Mouse (Mus musculus): ENCODE data around the gene Gjc1. TPM values are rescaled to one million over a fixed set of nuclear protein-coding genes. Genes with fewer than 3 reads are reported as not detected.

The Gjc1 gene
- polyA plus RNA-seq, 1 experiment from 2014 or later: 103 TPM

DNA sequence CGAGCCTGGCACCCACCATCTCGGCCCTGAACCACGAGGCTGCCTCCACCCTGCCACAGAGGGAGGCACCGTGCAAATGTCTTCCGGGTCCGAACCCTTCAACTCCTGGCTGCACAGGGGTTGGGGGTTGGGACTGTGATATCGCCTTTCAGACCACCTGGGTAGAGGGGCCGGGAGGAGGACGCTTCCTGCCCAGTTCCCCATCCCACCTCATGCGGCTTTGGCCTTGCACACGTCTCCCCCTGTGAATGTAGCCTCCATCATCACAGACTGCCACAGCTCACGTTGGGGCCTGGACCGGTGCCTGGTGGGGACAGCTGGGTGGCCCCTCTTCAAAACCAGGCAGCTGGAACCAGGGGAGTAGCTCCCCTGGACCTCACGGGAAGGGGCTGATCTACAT lies 41.3 kb downstream of the Gjc1 start:
- Histone ChIP-seq H3K27me3 (peaks cover 10% of the 10 kb centered on the region; the same call in 1 of the 2 replicates), H3K4me3 (replicated peaks) (0 out of 2 replicates have a peak overlapping the region, but pooled peaks have one; percentile 0), H3K4me1 (peaks cover 40% of the 10 kb centered on the region), H3K36me3 (replicated peaks) (peaks cover 9% of the 10 kb centered on the region), H3K4me2 (peak overlapping the region; percentile 35), H3K27ac (no peak overlapping the region), H3K9ac (peak overlapping the region; percentile 36), H3K9me3 (no peaks in the 10 kb centered on the region)
- WGBS: 32% methylated on average over 14 of the region's 14 CpGs
- no peak for ATAC-seq (ENCODE audit: low FRiP score)

DNA sequence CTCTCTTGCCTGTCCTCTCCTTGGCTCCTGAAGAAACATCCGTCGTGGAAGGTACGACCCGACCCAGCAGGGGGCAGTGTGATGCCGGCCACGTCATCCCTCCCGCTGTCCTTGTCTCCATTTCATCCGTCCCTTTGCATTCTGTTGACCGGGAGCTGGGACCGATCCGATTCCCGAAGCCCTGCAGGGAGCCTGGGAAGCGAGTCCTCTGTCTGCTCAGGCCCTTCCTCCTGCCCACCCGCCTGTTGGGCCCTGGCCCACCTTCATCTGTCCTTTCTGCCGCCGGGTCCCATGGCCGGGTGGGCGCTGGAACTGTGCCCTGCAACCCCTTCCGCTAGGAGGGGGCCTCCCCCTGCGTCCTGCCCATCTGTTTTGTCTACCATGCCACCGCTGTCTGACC lies 41.9 kb downstream of the Gjc1 start:
- Histone ChIP-seq H3K4me3 (replicated peaks) (0 out of 2 replicates have a peak overlapping the region, but pooled peaks have one; percentile 0), H3K36me3 (replicated peaks) (peaks cover 9% of the 10 kb centered on the region), H3K4me1 (peaks cover 46% of the 10 kb centered on the region), H3K9ac (peak overlapping the region; percentile 36), H3K9me3 (no peaks in the 10 kb centered on the region), H3K27me3 (peaks cover 10% of the 10 kb centered on the region; the same call in 1 of the 2 replicates), H3K27ac (no peak overlapping the region), H3K4me2 (peak overlapping the region; percentile 35)
- no peak for ATAC-seq (ENCODE audit: low FRiP score)
- WGBS: 34% methylated on average over 21 of the region's 21 CpGs

DNA sequence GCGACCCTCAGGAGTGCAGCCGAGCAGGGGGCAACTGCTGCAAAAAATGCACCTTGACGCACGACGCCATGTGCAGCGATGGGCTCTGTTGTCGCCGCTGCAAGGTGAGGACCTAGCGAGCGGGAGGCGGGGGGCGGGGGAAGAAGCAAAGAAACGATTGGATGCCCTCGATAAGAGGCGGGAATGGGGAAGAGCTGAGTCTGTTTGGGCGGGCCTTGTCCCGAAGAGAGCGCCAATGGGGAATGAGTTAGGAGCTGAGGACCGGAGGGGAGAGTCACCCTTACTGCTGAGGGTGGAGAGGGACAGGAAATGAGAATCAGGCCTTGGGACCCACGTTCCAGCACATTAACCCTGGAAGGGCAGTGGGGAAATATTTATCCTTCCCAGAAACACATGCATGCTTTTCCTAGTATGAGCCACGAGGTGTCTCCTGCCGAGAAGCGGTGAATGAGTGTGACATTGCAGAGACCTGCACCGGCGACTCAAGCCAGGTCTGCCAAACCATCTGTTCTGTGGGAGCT lies 44.8 kb downstream of the Gjc1 start:
- Histone ChIP-seq H3K4me3 (replicated peaks) (peak overlapping the region; percentile 57), H3K9me3 (no peaks in the 10 kb centered on the region), H3K9ac (peak overlapping the region; percentile 75), H3K4me1 (peaks cover 65% of the 10 kb centered on the region), H3K4me2 (peak overlapping the region; percentile 95), H3K27ac (peak overlapping the region; percentile 86), H3K27me3 (peaks cover 18% of the 10 kb centered on the region; the same call in 1 of the 2 replicates), H3K36me3 (replicated peaks) (peaks cover 9% of the 10 kb centered on the region)
- WGBS: 5% methylated on average over 25 of the region's 25 CpGs
- ATAC-seq (ENCODE audit: low FRiP score): peak; percentile 81

DNA sequence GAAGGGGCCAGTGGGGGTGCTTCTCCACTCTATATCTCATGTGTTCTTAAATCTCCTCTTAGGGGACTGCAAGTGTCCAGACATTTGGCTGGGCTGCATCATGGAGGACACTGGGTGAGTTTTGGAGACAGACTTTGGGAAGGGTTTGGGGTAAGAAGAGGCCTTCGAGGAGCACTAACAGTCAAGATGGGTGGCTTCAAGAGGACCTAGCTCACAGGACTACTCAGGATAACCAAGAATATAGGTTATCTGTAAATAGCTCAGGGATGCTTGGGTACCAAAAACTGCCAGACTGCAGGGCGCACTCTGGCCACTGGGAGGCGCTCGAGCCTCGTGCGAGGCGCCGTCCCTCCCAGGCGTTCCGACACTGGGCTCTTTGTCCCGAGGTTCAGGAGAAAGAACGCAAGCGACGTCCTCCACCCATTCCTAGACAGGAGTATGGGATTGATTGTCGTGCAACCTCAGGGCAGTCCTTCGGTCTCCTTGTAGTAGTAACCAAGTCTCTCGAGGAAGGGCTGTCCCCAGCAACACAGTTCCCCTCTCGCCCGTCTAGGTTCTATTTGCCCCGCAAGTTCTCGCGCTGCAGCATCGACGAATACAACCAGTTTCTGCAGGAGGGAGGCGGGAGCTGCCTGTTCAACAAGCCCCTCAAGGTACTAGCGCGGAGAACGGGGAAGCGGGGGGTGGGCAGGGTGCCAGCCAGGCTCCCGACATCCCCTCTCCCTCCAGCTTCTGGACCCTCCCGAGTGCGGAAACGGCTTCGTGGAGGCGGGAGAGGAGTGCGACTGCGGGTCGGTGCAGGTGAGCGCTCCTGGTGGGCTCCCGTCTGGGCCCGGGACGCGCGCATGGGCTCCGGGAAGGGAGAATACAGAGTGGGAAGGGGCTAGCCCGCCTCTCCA lies 45.5 kb downstream of the Gjc1 start:
- Histone ChIP-seq H3K4me3 (replicated peaks) (peak overlapping the region; percentile 57), H3K9ac (peak overlapping the region; percentile 75), H3K27ac (peak overlapping the region; percentile 86), H3K9me3 (no peaks in the 10 kb centered on the region), H3K4me2 (peak overlapping the region; percentile 95), H3K4me1 (peaks cover 65% of the 10 kb centered on the region), H3K36me3 (replicated peaks) (peaks cover 9% of the 10 kb centered on the region), H3K27me3 (0 out of 2 replicates have a peak, but pooled peaks cover 16% of the 10 kb centered on the region)
- ATAC-seq (ENCODE audit: low FRiP score): peak; percentile 47
- WGBS: under 1% methylated on average over 46 of the region's 46 CpGs

DNA sequence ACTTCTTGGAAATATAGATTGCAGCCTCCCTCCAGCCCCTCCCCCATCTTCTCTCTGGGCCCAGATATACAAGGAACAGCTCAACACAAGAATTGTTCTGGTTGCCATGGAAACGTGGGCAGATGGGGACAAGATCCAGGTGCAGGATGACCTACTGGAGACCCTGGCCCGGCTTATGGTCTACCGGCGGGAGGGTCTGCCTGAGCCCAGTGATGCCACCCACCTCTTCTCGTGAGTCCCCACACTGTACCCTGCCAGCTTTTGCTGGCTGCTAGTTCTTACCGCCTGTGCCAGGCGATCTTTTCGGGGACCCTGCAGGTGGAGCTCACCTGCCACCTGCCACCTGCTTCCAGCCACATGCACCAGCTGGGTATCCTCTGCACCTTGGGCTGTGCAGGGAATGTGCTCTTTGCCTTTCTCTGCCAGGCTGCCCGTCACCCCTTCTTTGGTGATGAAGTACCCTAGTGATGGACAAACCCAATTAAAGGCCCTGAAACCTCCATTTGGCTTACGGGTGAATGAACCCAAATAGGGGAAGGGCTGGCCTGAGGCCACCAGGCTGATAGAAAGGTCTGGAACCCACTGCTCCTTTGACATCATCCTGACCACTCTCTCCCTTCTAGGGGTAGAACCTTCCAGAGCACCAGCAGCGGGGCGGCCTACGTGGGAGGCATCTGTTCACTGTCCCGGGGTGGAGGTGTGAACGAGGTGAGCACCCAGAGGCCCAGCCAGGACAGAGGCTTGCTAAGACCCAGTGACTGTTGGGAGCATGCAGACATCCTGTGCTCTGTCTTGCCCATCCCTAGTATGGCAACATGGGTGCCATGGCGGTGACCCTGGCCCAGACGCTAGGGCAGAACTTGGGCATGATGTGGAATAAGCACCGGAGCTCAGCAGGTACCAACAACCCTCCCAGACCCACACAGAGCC lies 46.5 kb downstream of the Gjc1 start:
- peak overlapping the region; percentile 86 for H3K27ac ChIP-seq
- no peaks in the 10 kb centered on the region for H3K9me3 ChIP-seq
- H3K36me3 ChIP-seq (replicated peaks): peaks cover 9% of the 10 kb centered on the region
- H3K27me3 ChIP-seq: 0 out of 2 replicates have a peak, but pooled peaks cover 16% of the 10 kb centered on the region
- ATAC-seq (ENCODE audit: low FRiP score): no peak
- H3K4me3 ChIP-seq (replicated peaks): no peak overlapping the region
- H3K4me2 ChIP-seq: peak overlapping the region; percentile 17; the same call in 1 of the 2 replicates
- WGBS: 62% methylated on average over 18 of the region's 18 CpGs
- H3K9ac ChIP-seq: no peak overlapping the region
- peaks cover 58% of the 10 kb centered on the region for H3K4me1 ChIP-seq

DNA sequence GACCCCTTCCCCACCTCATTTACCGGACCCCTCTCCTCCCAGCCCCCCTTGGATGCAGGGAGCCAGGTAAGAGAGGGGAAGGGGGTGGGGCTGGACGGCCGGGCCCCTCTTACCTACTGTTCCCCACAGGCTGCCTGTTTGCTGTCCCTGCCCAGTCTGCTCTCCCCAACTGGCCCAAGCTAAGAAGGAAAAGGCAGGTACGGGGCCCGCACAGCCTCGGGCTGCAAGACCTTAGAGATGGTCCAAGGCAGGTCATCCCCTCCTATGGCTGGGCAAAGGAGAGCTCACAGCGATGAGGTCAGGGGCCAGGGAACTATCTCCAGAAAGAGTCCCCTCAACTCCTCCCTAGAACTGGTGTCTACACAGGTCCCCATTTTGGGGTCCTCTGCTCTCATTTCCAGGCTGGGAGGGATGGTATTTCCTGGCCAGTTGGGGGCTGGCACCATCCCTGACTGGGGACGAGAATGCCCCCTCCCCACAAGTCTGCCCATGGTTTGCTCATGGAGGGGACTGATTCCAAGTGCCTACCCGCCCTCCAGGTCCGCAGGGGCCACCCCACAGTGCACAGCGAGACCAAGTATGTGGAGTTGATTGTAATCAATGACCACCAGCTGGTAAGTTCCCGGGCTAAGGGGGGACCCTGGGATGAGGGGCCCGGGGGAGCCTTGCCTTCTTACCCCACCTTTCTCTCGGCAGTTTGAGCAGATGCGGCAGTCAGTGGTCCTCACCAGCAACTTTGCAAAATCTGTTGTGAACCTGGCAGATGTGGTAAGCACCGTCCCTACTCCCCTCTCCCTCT lies 47.4 kb downstream of the Gjc1 start:
- 0 out of 2 replicates have a peak overlapping the region, but pooled peaks have one; percentile 31 for H3K27ac ChIP-seq
- H3K27me3 ChIP-seq: 0 out of 2 replicates have a peak, but pooled peaks cover 16% of the 10 kb centered on the region
- peaks cover 55% of the 10 kb centered on the region for H3K4me1 ChIP-seq
- 0 out of 2 replicates have a peak overlapping the region, but pooled peaks have one; percentile 21 for H3K9ac ChIP-seq
- 19% methylated on average over 16 of the region's 16 CpGs for WGBS
- ATAC-seq (ENCODE audit: low FRiP score): no peak
- peak overlapping the region; percentile 17; the same call in 1 of the 2 replicates for H3K4me2 ChIP-seq
- H3K36me3 ChIP-seq (replicated peaks): peaks cover 9% of the 10 kb centered on the region
- H3K9me3 ChIP-seq: no peaks in the 10 kb centered on the region
- no peak overlapping the region for H3K4me3 ChIP-seq (replicated peaks)

DNA sequence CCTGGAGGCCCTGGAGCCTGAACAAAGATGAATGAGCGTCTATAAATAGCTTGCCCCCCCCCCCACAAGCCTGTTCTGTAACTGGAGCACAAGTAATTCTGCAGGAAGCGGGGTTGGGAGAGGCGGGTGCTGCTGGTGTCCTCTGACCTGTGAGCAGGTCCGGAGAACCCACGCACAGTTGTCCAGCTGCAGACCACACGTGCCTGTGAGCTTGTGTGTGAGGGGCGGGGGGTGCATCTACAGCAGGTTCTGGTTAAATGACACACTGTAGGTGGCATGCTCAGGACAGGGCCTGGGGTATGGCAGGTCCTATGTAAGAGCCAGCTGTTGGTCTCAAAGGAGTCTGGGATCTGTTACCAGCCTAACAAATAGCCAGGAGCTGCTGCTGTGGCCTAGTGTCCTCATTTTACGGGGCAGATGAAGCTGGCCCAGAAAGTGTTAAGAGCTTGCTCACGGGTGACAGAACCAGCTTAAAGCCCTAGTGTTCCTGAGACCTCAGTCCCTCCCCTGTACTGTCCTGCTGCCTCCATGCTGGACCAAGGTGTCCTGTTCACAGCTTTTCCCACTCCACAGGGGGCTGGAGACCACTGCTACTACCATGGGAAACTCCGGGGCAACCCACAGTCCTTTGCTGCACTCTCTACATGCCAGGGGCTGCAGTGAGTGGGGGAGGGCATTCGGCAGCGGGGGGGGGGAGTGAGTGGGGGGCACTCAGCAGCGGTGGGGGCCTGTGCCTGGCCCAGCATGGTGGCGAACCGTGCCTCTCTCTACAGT lies 48.7 kb downstream of the Gjc1 start:
- peak overlapping the region; percentile 31; the same call in 1 of the 2 replicates for H3K27ac ChIP-seq
- H3K36me3 ChIP-seq (replicated peaks): no peaks in the 10 kb centered on the region

DNA sequence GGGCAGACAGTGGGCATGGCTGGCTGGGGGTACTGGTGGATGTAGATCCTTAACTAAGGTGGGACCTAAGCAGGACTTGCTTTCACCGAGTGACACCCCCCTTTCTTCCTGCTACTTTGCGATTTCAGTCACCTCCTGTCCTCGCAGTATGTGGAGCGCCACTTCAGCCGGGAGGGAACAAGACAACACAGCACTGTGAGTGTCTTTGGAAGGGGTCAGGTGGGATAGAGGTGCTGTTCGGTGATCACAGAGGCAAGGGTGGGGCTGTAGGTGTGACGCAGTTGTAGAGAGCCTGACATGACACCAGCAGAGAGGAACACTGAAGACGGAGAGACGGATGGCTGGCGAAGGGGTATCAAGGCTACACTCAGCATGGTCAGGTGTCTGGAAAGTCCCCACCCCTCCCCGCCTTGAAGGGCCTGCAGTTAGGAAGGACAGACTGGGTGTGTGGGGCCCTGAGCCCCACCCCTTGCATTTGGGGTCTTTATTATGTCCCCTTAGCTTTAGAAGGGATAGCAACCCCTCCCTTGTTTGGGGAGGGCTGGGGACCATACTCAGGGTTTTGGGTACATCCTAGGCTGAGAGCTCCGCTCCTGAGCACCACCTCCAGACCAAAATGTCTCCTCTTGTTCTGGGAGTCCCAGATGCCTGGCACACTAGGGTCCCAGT lies 49.4 kb downstream of the Gjc1 start:
- peaks cover 50% of the 10 kb centered on the region for H3K4me1 ChIP-seq
- WGBS: 89% methylated on average over 12 of the region's 12 CpGs
- H3K27me3 ChIP-seq: 0 out of 2 replicates have a peak, but pooled peaks cover 12% of the 10 kb centered on the region
- H3K4me3 ChIP-seq (replicated peaks): no peak overlapping the region
- H3K9me3 ChIP-seq: no peaks in the 10 kb centered on the region
- no peaks in the 10 kb centered on the region for H3K36me3 ChIP-seq (replicated peaks)
- H3K27ac ChIP-seq: no peak overlapping the region
- no peak for ATAC-seq (ENCODE audit: low FRiP score)
- no peak overlapping the region for H3K9ac ChIP-seq
- no peak overlapping the region for H3K4me2 ChIP-seq

More for the DNA sequence above, 48.7 kb downstream of the Gjc1 start:
- WGBS: 53% methylated on average over 15 of the region's 15 CpGs
- H3K4me1 ChIP-seq: peaks cover 57% of the 10 kb centered on the region
- no peak overlapping the region for H3K4me2 ChIP-seq
- no peaks in the 10 kb centered on the region for H3K9me3 ChIP-seq
- no peak overlapping the region for H3K4me3 ChIP-seq (replicated peaks)
- no peak overlapping the region for H3K9ac ChIP-seq
- no peak for ATAC-seq (ENCODE audit: low FRiP score)
- H3K27me3 ChIP-seq: 0 out of 2 replicates have a peak, but pooled peaks cover 16% of the 10 kb centered on the region

DNA sequence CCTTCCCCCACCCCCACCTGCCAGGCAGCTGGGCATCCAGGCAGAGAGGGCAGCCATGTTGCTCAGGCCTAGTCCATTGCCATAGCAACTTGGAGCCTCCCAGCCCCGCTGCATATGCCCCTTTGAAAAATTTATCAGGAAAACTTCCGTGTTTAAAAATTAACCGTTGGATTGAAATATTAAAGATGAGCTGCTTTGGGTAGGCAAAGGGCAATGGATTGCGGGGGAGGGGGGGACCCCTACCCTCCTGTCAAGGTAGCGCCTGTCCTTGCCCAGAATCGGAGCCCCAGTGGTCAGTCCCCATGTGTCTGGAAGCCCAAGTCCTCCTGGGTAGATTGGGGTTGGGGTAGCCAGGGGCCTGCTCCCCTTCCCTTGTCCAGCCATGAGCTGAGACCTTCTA lies 50.4 kb downstream of the Gjc1 start:
- no peak for ATAC-seq (ENCODE audit: low FRiP score)
- Histone ChIP-seq H3K4me3 (replicated peaks) (no peak overlapping the region), H3K4me2 (no peak overlapping the region), H3K9ac (no peak overlapping the region), H3K9me3 (no peaks in the 10 kb centered on the region), H3K36me3 (replicated peaks) (no peaks in the 10 kb centered on the region), H3K4me1 (peaks cover 41% of the 10 kb centered on the region), H3K27me3 (peaks cover 20% of the 10 kb centered on the region; the same call in 1 of the 2 replicates), H3K27ac (no peak overlapping the region)
- WGBS: 86% methylated on average over 6 of the region's 6 CpGs

DNA sequence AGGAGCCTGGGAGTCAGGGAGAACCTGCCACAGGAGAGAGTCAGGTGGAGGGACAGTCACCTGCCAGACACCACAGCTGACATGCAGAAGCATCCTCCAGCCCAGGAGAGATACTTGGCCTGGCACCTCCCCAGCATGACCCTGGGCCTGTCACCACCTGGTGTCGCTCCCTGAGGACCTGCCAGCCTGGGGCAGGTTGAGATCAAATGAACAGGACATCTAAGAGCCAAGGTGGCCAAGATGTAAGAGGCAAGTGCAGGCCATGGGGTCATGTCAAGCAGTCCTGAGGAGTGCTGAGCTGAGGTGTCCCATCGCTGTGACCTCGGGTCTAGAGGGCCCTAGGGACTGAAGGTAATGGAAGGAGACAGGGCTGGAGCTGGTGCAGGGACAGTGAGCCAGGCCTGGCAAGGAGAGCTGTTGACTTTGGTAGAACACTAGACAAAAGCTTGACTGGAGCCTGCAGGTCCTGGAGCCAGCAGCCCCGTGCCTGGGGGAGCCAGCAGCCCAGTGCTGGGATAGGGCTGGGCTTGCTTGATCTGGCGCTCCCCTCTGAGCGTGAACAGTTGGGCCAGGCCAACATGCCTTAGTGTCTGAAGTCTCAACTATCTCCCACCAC lies 52.3 kb downstream of the Gjc1 start:
- 75% methylated on average over 6 of the region's 6 CpGs for WGBS
- Histone ChIP-seq H3K9me3 (no peaks in the 10 kb centered on the region), H3K9ac (no peak overlapping the region), H3K27me3 (peaks cover 36% of the 10 kb centered on the region), H3K36me3 (replicated peaks) (no peaks in the 10 kb centered on the region), H3K4me1 (peaks cover 42% of the 10 kb centered on the region), H3K27ac (no peak overlapping the region), H3K4me3 (replicated peaks) (no peak overlapping the region), H3K4me2 (no peak overlapping the region)
- no peak for ATAC-seq (ENCODE audit: low FRiP score)
